Mouse (Mus musculus): ENCODE data around the gene CK137956.

GRCm38 (mm10) chr4:127989347-127989995 lies 18.7 kb upstream of the CK137956 start:
- TF ChIP-seq CTCF (IDR thresholded peaks at IDR 0.05; ENCODE audit: low read depth) (no peak), EP300 (IDR thresholded peaks at IDR 0.05; ENCODE audit: low read depth) (no peak)
